Mouse (Mus musculus) yolk sac, embryonic 10.5 days (tissue): ENCODE results near the gene Cpn1.

Experiments
- DNase-seq: peaks from one replicate; pipeline ENCODE4 v3.0.0-alpha.2; 2017; ENCODE audit warnings: low spot score

The Cpn1 gene

GRCm38 (mm10) chr19:43912775-43913486 is 73.4 kb downstream of the Cpn1 start:
- no peak for DNase-seq

GRCm38 (mm10) chr19:43906492-43906891 is 79.9 kb downstream of the Cpn1 start:
- DNase-seq, result no peak
